Mouse (Mus musculus) ovary, postnatal 10 days (tissue): Measurements from ENCODE around the gene Olfr1174-ps.

ENCODE experiments used
- DNase-seq: peaks from one replicate; pipeline ENCODE4 v3.0.0; 2022; ENCODE audit warnings: low spot score

The Olfr1174-ps gene

GRCm38 (mm10) chr2:88315035-88315434, at the start of gene Olfr1174-ps:
TSS of gene Olfr1174-ps (minus strand) at chr2:88315135.
- no peak for DNase-seq

- DNase-seq: no peak
Measured at GRCm38 (mm10) chr2:88356304-88356703, 41.4 kb upstream of the Olfr1174-ps start.

- no peak for DNase-seq
Measured at GRCm38 (mm10) chr2:88346392-88346791, 31.5 kb upstream of the Olfr1174-ps start, which contains the start of gene Olfr1177-ps. TSS of gene Olfr1177-ps (minus strand) at chr2:88346492.

- no peak for DNase-seq
Measured at GRCm38 (mm10) chr2:88336421-88336820, 21.5 kb upstream of the Olfr1174-ps start, which contains the start of gene Olfr1176. TSS of gene Olfr1176 (plus strand) at chr2:88336721.

GRCm38 (mm10) chr2:88327115-88327514, 12.2 kb upstream of the Olfr1174-ps start, which contains the start of gene Olfr1175-ps:
TSS of gene Olfr1175-ps (minus strand) at chr2:88327215.
- DNase-seq: no peak

GRCm38 (mm10) chr2:88279775-88280174, 35.2 kb downstream of the Olfr1174-ps start, which contains the start of gene Olfr1173:
TSS of gene Olfr1173 (minus strand) at chr2:88279875.
- no peak for DNase-seq
